Mouse (Mus musculus) gastrocnemius, postnatal 36 days (tissue): ENCODE measurements around the gene Gid8. TPM values are rescaled to one million over a fixed set of nuclear protein-coding genes. Genes with fewer than 3 reads are reported as not detected.

Source experiments
- DNase-seq, 2 experiments: peaks; one replicate each; pipeline ENCODE4 v3.0.0; 2022
- intact Hi-C: fragments of 180-260 bp; cut with DNase I; formaldehyde crosslinking; loops from one replicate; pipeline ENCODE4 v1.15.1; 2025
- long read RNA-seq, 2 experiments: library from polyadenylated mRNA; stranded (forward); transcript quantifications; one replicate each; pipeline ENCODE4 v2.0.0; 2021
- total RNA-seq, 2 experiments: library from RNA; stranded (reverse); gene quantifications; 2 replicates each; pipeline ENCODE4 v1.2.3; 2021

Gene Gid8
- total RNA-seq = 10 to 100 TPM; 32.1 to 33.8 TPM
- long read RNA-seq, experiment 1, transcript Gid8-201 (5 exons, 1,655 nt) = major isoform, 16 of 27 reads
- long read RNA-seq, experiment 1, partial matches to known transcripts = 4 of 27 reads
- long read RNA-seq, experiment 1, other reads (novel, unspliced or antisense) = 7 of 27 reads
- long read RNA-seq, experiment 2, transcript Gid8-201 (5 exons, 1,655 nt) = major isoform, 17 of 29 reads
- long read RNA-seq, experiment 2, partial matches to known transcripts = 8 of 29 reads
- long read RNA-seq, experiment 2, other reads (novel, unspliced or antisense) = 4 of 29 reads

DNA sequence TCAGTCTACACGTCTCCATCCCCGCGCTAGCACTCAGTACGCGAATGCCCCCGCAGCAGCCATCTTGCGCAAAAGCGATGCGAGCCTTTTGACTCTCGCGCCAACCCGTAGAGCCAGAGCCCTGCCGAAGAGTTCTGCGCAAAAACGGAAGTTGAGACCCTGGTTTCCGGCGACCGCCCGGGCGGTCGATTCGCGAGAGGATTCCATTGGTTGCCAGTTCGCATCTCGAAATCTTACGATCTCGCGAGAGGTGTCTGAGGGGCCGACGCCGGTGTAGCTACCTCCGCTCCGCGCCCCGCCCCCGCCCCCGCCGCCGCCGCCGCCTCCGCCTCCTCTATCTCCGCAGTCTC is at the start of gene Gid8, which contains the start of gene Dido1:
Gene Gid8, plus strand, starts transcription at position 195 of the 350 bp plus-strand sequence.
Gene Dido1, minus strand, starts transcription at position 77 of the 350 bp plus-strand sequence.
- intact Hi-C loops = no loop called here
- peak; percentile 89 to 94 for DNase-seq

DNA sequence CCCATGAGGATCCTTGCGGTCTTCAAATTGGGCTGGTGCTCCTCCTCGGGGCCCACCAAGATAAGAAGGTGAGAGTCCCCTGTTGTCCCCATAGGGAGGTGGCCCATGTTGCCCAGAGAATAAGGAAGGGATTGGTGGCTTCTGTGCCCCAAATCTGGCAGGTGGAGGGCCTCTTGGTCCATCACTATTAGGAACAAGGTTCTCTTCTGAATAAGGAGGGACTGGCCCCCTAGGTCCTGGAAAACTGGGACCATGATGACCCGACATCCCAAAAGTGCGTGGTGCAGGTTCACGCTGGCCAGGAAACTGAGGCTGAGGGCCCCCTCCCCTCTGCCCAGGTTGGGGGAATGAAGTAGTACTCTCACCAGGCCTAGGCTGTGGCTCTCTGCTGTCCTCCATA is 49.4 kb upstream of the Gid8 start:
- no peak for DNase-seq
- intact Hi-C loops = no loop called here

- intact Hi-C loops = no loop called here
- no peak for DNase-seq
These were observed 47.9 kb upstream of the Gid8 start for GRCm38 (mm10) chr2:180662008-180662407.

- intact Hi-C loops = loop anchor here (10.0 kb wide), 1 partner anchor 238 kb away; no protein-coding TSS in a partner anchor
- no peak for DNase-seq
These were observed 33.2 kb upstream of the Gid8 start for GRCm38 (mm10) chr2:180676706-180677105.

- DNase-seq = peak in 1 of 2 experiments; percentile 36
- intact Hi-C loops = loop anchor here (1.0 to 10.0 kb wide), 2 partner anchors 67 to 236 kb away; no protein-coding TSS in a partner anchor
These were observed 31.2 kb upstream of the Gid8 start for GRCm38 (mm10) chr2:180678609-180679140.

DNA sequence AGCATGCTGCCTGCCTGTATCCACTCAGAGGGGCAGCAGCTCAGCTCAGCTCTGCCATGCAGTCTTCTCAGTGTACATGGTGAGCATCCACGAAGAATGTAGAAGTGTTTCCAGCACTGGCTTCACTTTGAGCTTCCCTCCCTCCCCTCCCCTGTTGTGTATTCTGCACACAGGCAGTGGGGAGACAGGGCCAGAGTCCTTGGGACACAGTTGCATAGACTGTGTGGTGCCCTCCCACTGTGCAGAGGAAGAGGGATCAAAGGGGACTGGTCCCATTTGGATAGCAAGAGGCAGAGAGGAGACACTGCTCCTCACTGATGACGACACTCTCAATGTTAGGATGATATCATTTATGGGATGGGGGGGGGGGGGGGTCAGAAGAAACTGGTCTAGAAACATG is 28.7 kb upstream of the Gid8 start:
- intact Hi-C loops = no loop called here
- DNase-seq = no peak

GRCm38 (mm10) chr2:180683524-180683923 is 26.4 kb upstream of the Gid8 start:
- no peak for DNase-seq
- intact Hi-C loops = no loop called here

DNA sequence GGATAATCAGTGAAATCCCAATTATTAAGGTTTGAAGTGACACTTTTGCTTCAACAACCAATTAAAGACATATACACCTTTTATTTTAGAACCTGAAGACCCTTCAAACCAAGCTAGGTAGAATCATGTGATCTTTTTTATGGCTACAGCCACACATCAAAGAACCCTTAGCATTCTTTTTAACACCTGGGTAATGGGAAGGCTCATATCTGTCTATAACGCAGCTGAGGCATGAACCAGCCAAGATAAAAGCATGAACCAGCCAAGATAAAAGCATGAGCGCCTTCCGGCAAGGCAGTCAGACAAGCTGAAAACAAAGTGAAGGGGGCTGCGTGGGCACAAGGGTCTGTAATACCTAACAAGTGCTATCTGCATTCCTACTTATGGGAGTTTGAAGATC is 25.9 kb upstream of the Gid8 start:
- intact Hi-C loops = no loop called here
- no peak for DNase-seq

GRCm38 (mm10) chr2:180689841-180690240 is 20.1 kb upstream of the Gid8 start:
- no peak for DNase-seq
- intact Hi-C loops = no loop called here

- DNase-seq = no peak
- intact Hi-C loops = no loop called here
These were observed 17.3 kb upstream of the Gid8 start for GRCm38 (mm10) chr2:180692630-180693029.

DNA sequence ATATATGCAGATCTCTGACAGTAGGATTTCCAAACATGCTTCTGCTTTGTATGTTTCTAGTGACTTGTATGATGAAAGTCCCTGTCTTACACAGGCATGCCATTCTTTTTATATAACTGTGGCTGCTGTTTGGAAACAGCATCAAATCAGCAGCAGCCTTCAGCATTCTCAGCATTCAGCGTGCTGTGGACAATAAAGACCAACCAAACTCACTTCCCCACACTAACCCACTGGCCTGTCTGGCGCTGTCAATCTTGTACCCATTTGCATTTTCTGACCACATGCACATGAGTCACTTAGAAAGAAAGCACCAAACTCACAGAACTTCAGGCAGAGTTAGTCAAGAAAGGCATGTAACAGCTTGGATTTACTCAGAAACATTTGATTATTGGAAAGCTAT is 14.7 kb upstream of the Gid8 start:
- intact Hi-C loops = no loop called here
- DNase-seq = no peak

GRCm38 (mm10) chr2:180700457-180700856 is 9.5 kb upstream of the Gid8 start:
- no peak for DNase-seq
- intact Hi-C loops = no loop called here

GRCm38 (mm10) chr2:180701053-180701766 is 8.7 kb upstream of the Gid8 start:
- DNase-seq = no peak

GRCm38 (mm10) chr2:180701767-180702621 is 7.9 kb upstream of the Gid8 start:
- intact Hi-C loops = no loop called here
- peak; percentile 88 for DNase-seq

More at GRCm38 (mm10) chr2:180701053-180701766, 8.7 kb upstream of the Gid8 start:
- intact Hi-C loops = no loop called here

DNA sequence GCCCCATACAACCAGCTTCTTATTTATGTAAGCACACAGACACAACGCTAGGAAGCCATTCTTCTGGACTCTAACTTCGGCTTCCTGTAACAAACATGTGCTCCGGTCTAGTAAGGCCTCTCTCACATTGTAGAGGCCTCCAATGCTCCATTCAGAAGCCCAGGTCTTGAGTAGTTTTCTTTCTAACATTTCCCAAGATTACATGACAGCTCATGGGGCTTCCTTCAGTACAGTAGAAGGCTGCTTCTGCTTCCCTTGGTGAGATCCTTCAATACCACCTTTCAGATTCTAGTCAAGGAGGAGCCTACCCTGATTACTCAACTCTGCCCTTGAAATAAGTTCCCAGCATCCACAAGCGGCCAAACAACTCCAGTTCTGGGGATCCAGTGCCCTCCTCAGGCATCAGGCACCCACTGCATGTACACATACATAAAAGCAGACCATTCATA is 7.2 kb upstream of the Gid8 start:
- intact Hi-C loops = no loop called here
- no peak for DNase-seq

GRCm38 (mm10) chr2:180703175-180703574 is 6.7 kb upstream of the Gid8 start:
- intact Hi-C loops = no loop called here
- no peak for DNase-seq

GRCm38 (mm10) chr2:180703645-180704359 is 6.1 kb upstream of the Gid8 start:
- no peak for DNase-seq
- intact Hi-C loops = no loop called here

GRCm38 (mm10) chr2:180704591-180704990 is 5.3 kb upstream of the Gid8 start:
- intact Hi-C loops = no loop called here
- peak in 1 of 2 experiments; percentile 28 for DNase-seq

DNA sequence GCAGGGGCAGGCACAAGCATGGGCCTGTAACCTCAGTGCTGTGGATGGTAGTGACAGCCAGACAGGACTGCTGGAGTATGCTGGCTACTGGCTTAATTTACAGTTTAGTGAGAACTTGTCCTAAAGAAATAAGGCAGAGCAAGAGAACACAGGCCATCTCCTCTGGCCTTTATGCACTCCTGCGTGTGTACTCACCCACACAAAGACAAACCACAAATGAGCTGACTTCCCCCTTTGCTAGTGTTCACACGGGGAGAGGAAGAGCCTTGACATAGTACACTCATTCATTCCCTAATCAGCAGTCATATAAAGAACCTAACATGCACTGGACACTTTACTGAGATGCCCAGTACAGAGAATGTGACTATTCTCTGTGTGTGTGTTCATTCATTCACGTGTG is 4.9 kb upstream of the Gid8 start:
- DNase-seq = no peak
- intact Hi-C loops = no loop called here

DNA sequence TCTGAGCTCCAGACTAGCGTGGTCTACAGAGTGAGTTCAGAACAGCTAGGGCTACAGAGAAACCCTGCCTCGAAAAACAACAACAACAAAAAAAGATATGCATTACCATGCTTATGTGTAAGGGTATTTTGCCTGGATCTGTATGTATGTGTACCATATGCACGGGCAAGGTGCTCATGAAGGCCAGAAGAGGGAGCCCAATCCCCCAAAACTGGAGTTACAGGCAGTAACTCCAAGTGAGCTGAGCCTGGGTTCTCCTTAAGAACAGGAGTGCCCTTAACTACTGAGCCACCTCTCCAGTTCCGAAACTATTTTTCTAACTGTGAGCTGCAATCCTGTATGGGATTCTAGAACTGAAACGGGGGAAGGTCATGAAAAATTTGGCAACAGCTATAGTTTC is 3.9 kb upstream of the Gid8 start:
- intact Hi-C loops = no loop called here
- DNase-seq = no peak
